Mouse (Mus musculus): Measurements from ENCODE around the gene Tas2r103.

Tas2r103 gene

GRCm38 (mm10) chr6:133037001-133037400 lies at the start of gene Tas2r103:
Gene Tas2r103 (minus strand): TSS chr6:133037101.
- DNase-seq (ENCODE audit: low spot score in 2 of 2), result no peak

GRCm38 (mm10) chr6:133055716-133056115 lies 18.8 kb upstream of the Tas2r103 start, which contains the start of gene Tas2r140:
Gene Tas2r140 (minus strand): TSS chr6:133055816.
- DNase-seq (ENCODE audit: low spot score in 2 of 2), result no peak
